Mouse (Mus musculus): Measurements from ENCODE around the gene Fkrp. TPM values are rescaled to one million over a fixed set of nuclear protein-coding genes. Genes with fewer than 3 reads are reported as not detected.

Fkrp gene
- polyA plus RNA-seq, 1 experiment from 2014 or later = 55.1 TPM

GRCm38 (mm10) chr7:16843441-16844171 is 27.1 kb upstream of the Fkrp start:
- Histone ChIP-seq H3K4me2 (peak overlapping the region; percentile 94), H3K9me3 (no peaks in the 10 kb centered on the region), H3K27ac (peak overlapping the region; percentile 72), H3K36me3 (replicated peaks) (peaks cover 25% of the 10 kb centered on the region), H3K9ac (peak overlapping the region; percentile 53), H3K4me3 (peak overlapping the region; percentile 64), H3K27me3 (replicated peaks) (no peaks in the 10 kb centered on the region), H3K4me1 (peaks cover 27% of the 10 kb centered on the region)
- 2% methylated on average over 33 of the region's 33 CpGs for WGBS
- peak; percentile 13; the same call in 1 of the 2 replicates for ATAC-seq (replicated peaks)

GRCm38 (mm10) chr7:16842645-16843063 is 26.1 kb upstream of the Fkrp start, which contains the start of gene Prkd2:
Prkd2 (plus strand) TSS chr7:16842902.
- Histone ChIP-seq H3K4me3 (peak within 1 kb of the TSS; percentile 64), H3K4me2 (peak within 1 kb of the TSS; percentile 94), H3K9ac (peak within 1 kb of the TSS; percentile 53), H3K9me3 (no peaks in the 10 kb centered on the region), H3K4me1 (peaks cover 27% of the 10 kb centered on the region), H3K27ac (peak within 1 kb of the TSS; percentile 72), H3K27me3 (replicated peaks) (no peaks in the 10 kb centered on the region), H3K36me3 (replicated peaks) (peaks cover 35% of the 10 kb centered on the region)
- WGBS = under 1% methylated on average over 32 of the region's 32 CpGs
- ATAC-seq (replicated peaks) = peak; percentile 87

- Histone ChIP-seq H3K36me3 (replicated peaks) (peaks cover 40% of the 10 kb centered on the region), H3K4me2 (peak overlapping the region; percentile 94), H3K9me3 (no peaks in the 10 kb centered on the region), H3K4me1 (peaks cover 27% of the 10 kb centered on the region), H3K4me3 (peak overlapping the region; percentile 64), H3K27me3 (replicated peaks) (no peaks in the 10 kb centered on the region), H3K27ac (peak overlapping the region; percentile 72), H3K9ac (no peak overlapping the region)
- ATAC-seq (replicated peaks) = peak; percentile 10; the same call in 1 of the 2 replicates
- WGBS = 44% methylated on average over 11 of the region's 11 CpGs
These were observed 25.3 kb upstream of the Fkrp start for GRCm38 (mm10) chr7:16841561-16842560.

- no peak for ATAC-seq (replicated peaks)
- H3K4me3 ChIP-seq = no peak overlapping the region
- H3K4me1 ChIP-seq = peaks cover 27% of the 10 kb centered on the region
- WGBS = 84% methylated on average over 4 of the region's 4 CpGs
- H3K36me3 ChIP-seq (replicated peaks) = peaks cover 40% of the 10 kb centered on the region
- peak overlapping the region; percentile 39 for H3K27ac ChIP-seq
- H3K9ac ChIP-seq = no peak overlapping the region
- H3K4me2 ChIP-seq = no peak overlapping the region
- no peaks in the 10 kb centered on the region for H3K9me3 ChIP-seq
- no peaks in the 10 kb centered on the region for H3K27me3 ChIP-seq (replicated peaks)
These were observed 24.5 kb upstream of the Fkrp start for GRCm38 (mm10) chr7:16841078-16841477.

GRCm38 (mm10) chr7:16840109-16840491 is 23.6 kb upstream of the Fkrp start:
- no peak for ATAC-seq (replicated peaks)
- Histone ChIP-seq H3K4me2 (no peak overlapping the region), H3K9ac (no peak overlapping the region), H3K27me3 (replicated peaks) (no peaks in the 10 kb centered on the region), H3K4me1 (peaks cover 22% of the 10 kb centered on the region), H3K4me3 (no peak overlapping the region), H3K27ac (no peak overlapping the region), H3K9me3 (no peaks in the 10 kb centered on the region), H3K36me3 (replicated peaks) (peaks cover 41% of the 10 kb centered on the region)
- WGBS = 73% methylated on average over 2 of the region's 2 CpGs

- no peaks in the 10 kb centered on the region for H3K9me3 ChIP-seq
- H3K4me1 ChIP-seq = peaks cover 18% of the 10 kb centered on the region
- peaks cover 47% of the 10 kb centered on the region for H3K36me3 ChIP-seq (replicated peaks)
- no peak overlapping the region for H3K4me2 ChIP-seq
- H3K9ac ChIP-seq = no peak overlapping the region
- no peak overlapping the region for H3K27ac ChIP-seq
- no peak overlapping the region for H3K4me3 ChIP-seq
- no peak for ATAC-seq (replicated peaks)
- 95% methylated on average over 12 of the region's 12 CpGs for WGBS
- no peaks in the 10 kb centered on the region for H3K27me3 ChIP-seq (replicated peaks)
These were observed 23.0 kb upstream of the Fkrp start for GRCm38 (mm10) chr7:16839427-16840108.

- no peak overlapping the region for H3K4me3 ChIP-seq
- no peaks in the 10 kb centered on the region for H3K27me3 ChIP-seq (replicated peaks)
- no peak overlapping the region for H3K9ac ChIP-seq
- WGBS = 87% methylated on average over 6 of the region's 6 CpGs
- H3K4me2 ChIP-seq = no peak overlapping the region
- H3K27ac ChIP-seq = no peak overlapping the region
- H3K36me3 ChIP-seq (replicated peaks) = peaks cover 53% of the 10 kb centered on the region
- ATAC-seq (replicated peaks) = no peak
- peaks cover 13% of the 10 kb centered on the region for H3K4me1 ChIP-seq
- no peaks in the 10 kb centered on the region for H3K9me3 ChIP-seq
These were observed 22.4 kb upstream of the Fkrp start for GRCm38 (mm10) chr7:16838804-16839426.

- H3K9me3 ChIP-seq = no peaks in the 10 kb centered on the region
- no peak for ATAC-seq (replicated peaks)
- 94% methylated on average over 18 of the region's 18 CpGs for WGBS
- no peak overlapping the region for H3K4me2 ChIP-seq
- peaks cover 5% of the 10 kb centered on the region for H3K4me1 ChIP-seq
- peaks cover 60% of the 10 kb centered on the region for H3K36me3 ChIP-seq (replicated peaks)
- H3K27me3 ChIP-seq (replicated peaks) = no peaks in the 10 kb centered on the region
- no peak overlapping the region for H3K9ac ChIP-seq
- no peak overlapping the region for H3K27ac ChIP-seq
- no peak overlapping the region for H3K4me3 ChIP-seq
These were observed 21.6 kb upstream of the Fkrp start for GRCm38 (mm10) chr7:16837916-16838803.

- Histone ChIP-seq H3K4me2 (no peak overlapping the region), H3K4me3 (no peak overlapping the region), H3K27ac (no peak overlapping the region), H3K4me1 (no peaks in the 10 kb centered on the region), H3K27me3 (replicated peaks) (no peaks in the 10 kb centered on the region), H3K9me3 (no peaks in the 10 kb centered on the region), H3K9ac (no peak overlapping the region), H3K36me3 (replicated peaks) (peaks cover 86% of the 10 kb centered on the region)
- 90% methylated on average over 9 of the region's 9 CpGs for WGBS
- ATAC-seq (replicated peaks) = no peak
These were observed 13.9 kb upstream of the Fkrp start for GRCm38 (mm10) chr7:16830449-16830848.

GRCm38 (mm10) chr7:16827274-16827673 is 10.7 kb upstream of the Fkrp start:
- Histone ChIP-seq H3K9ac (no peak overlapping the region), H3K36me3 (replicated peaks) (peaks cover 63% of the 10 kb centered on the region), H3K27me3 (replicated peaks) (no peaks in the 10 kb centered on the region), H3K9me3 (no peaks in the 10 kb centered on the region), H3K4me1 (peaks cover 11% of the 10 kb centered on the region; the same call in 1 of the 2 replicates), H3K4me2 (no peak overlapping the region), H3K4me3 (no peak overlapping the region), H3K27ac (no peak overlapping the region)
- ATAC-seq (replicated peaks) = no peak
- WGBS = 83% methylated on average over 4 of the region's 4 CpGs

- no peaks in the 10 kb centered on the region for H3K27me3 ChIP-seq (replicated peaks)
- H3K9me3 ChIP-seq = no peaks in the 10 kb centered on the region
- H3K9ac ChIP-seq = no peak overlapping the region
- ATAC-seq (replicated peaks) = no peak
- no peak overlapping the region for H3K4me3 ChIP-seq
- H3K36me3 ChIP-seq (replicated peaks) = peaks cover 56% of the 10 kb centered on the region
- H3K4me2 ChIP-seq = no peak overlapping the region
- no peak overlapping the region for H3K27ac ChIP-seq
- H3K4me1 ChIP-seq = peaks cover 18% of the 10 kb centered on the region
- WGBS = 82% methylated on average over 5 of the region's 5 CpGs
These were observed 10.0 kb upstream of the Fkrp start for GRCm38 (mm10) chr7:16826571-16826970.

All from midbrain, embryonic 15.5 days (tissue).